Mouse (Mus musculus) ES-Bruce4 (cell line): ENCODE data around the gene Il2rb.

Source experiments
- CTCF ChIP-seq: IDR thresholded peaks from one replicate; pipeline ENCODE4 v1.8.1; 2011; ENCODE audit warnings: low read depth, low read length
- EP300 ChIP-seq: IDR thresholded peaks from 2 replicates; pipeline ENCODE4 v1.6.1; 2011; ENCODE audit warnings: low read depth, low read length; ENCODE audit not compliant: insufficient read depth
- POLR2A ChIP-seq: IDR thresholded peaks from one replicate; pipeline ENCODE4 v1.8.1; 2011; ENCODE audit warnings: low read length; ENCODE audit not compliant: insufficient read depth

- TF ChIP-seq POLR2A (no peak), CTCF (no peak), EP300 (no peak)
Observed at GRCm38 (mm10) chr15:78467570-78467969, 27.5 kb downstream of the Il2rb start.
